Mouse (Mus musculus) left cerebral cortex, postnatal 10 days (tissue): ENCODE results near the gene Eef1akmt3. TPM values are rescaled to one million over a fixed set of nuclear protein-coding genes. Genes with fewer than 3 reads are reported as not detected.
A peak's percentile ranks its signal among the peaks of the same experiment; 100 is the strongest.
"Not testable (repeated sequence)": the region's sequence is repeated elsewhere in the genome, so short reads cannot be mapped to it uniquely, and the experiment has no call there.

Experiments
- DNase-seq, 2 experiments: peaks; one replicate each; pipeline ENCODE4 v3.0.0; 2021 to 2022; ENCODE audit warnings: low spot score in 2 of 2, mixed read lengths in 1 of 2; ENCODE audit errors: extremely low spot score in 1 of 2
- intact Hi-C: fragments of 180-260 bp; cut with DNase I; formaldehyde crosslinking; loops from one replicate; pipeline ENCODE4 v1.15.1; 2025
- total RNA-seq, 2 experiments: library from RNA; stranded (reverse); gene quantifications; 2 replicates each; pipeline ENCODE4 v1.2.3; 2021

Gene Eef1akmt3
- total RNA-seq, 2 experiments from 2014 or later, result 0.28 to 0.49 TPM

DNA sequence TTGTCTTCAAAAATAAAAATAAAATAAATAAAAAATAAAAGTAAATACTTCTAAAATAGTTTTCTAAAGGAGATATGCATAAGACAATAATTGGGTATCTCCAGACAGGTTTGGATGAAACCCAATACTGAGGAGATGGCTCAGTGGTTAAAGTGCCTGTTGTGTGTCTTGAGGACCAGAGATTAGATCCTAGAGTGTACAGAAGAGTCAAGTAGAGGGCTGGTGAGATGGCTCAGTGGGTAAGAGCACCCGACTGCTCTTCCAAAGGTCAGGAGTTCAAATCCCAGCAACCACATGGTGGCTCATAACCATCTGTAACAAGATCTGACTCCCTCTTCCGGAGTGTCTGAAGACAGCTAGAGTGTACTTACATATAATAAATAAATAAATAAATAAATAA lies 31.7 kb upstream of the Eef1akmt3 start:
- DNase-seq, intact Hi-C loops: not testable (repeated sequence)

- DNase-seq, intact Hi-C loops: not testable (repeated sequence)
Measured at GRCm38 (mm10) chr10:127072270-127072669, 31.0 kb upstream of the Eef1akmt3 start.

DNA sequence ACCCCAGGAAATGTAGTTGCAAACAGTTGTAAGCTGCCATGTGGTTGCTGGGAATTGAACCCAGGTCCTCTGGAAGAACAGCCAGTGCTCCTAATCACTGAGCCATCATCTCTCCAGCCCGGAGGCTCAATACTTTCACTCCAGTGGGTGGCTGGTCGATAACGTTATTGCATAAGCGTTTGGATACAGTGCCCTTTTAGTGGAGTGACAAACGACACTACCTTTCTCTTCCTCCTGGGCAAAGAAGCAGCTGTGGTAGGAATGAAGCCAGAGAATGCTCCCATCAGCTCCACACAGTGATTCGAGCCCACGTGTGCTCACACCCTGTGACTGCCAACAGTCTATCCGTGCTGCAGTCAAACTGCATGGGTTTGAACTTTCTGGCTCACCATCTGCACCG lies 29.9 kb upstream of the Eef1akmt3 start:
- intact Hi-C loops, result no loop called here
- DNase-seq, result no peak

GRCm38 (mm10) chr10:127070190-127071121 lies 29.1 kb upstream of the Eef1akmt3 start, which contains the start of gene Tspan31:
Gene Tspan31 (minus strand): TSS chr10:127070264.
- peak; percentile 92 to 96 for DNase-seq
- intact Hi-C loops, result no loop called here

DNA sequence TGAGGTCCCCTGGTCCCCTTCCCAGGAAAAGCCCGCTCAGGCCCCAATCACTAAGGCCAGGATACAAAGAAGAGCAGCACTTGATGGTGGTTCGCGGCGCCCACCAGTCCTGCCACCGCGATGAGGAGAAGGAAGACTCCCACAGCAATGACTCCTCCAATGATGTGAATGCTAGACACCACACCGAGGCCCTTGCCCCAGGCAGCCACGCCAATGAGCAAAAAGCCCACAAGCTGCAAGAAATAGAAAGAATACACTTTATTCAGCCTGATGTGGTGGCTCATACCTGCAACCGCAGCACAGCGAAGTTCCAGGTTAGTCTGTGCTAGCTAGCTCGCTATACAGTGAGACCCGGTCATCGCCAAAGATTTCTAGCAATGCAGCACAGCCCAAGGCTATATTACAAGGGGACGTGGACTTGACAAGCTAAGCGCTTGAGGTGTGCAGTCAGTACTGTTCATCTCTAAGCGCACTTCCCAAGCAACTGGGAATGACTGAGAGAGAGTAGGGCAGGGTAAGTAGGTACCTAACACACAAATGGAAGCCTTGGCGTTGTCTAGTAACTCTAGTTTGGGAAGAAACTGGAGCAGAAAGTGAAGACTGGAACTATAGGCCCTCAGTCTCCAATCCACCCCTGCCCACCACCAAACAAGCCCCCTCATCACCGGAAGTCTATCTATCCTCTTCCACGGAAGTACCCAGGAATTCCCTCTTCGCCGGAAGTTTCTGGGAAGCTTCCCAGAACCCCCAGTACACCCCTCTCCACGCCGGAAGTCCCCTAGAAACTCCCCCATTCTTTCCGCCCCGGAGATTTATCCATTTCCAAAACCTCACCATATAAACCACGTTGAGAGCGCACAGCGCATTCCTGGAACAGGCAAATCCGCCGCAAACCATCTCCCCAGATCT lies 28.2 kb upstream of the Eef1akmt3 start:
- no peak for DNase-seq
- intact Hi-C loops, result no loop called here

DNA sequence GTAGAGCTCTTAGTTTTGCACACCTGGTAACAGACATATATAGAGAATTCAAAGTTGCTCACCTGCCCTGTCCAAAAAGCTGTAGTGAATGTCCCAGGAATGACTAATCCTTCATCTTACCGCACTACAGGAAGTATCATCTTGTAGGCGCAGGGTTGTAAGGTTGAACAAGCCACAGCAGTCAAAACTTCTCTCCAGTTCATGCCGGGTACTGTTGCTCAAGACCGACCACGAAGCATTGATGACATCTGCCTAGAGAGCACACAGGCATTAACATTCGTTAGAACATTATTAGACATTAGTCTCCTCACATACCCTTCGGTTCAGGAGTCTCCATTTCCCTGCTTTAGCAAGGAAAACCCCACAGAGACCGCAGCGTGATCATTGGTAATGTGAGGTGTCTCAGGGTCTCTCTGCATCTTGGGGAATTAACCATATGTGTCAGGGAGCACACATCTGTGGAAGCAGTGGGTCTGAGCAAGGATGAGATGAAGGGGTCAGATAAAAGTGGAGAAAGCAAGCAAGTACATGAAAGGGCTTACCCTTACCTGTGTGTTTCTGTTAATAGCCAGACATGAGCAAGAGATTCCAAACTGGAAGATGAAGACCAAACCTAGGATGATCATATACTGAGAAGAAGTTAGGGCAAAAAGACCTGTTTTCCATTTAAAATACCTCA lies 27.2 kb upstream of the Eef1akmt3 start:
- no peak for DNase-seq

DNA sequence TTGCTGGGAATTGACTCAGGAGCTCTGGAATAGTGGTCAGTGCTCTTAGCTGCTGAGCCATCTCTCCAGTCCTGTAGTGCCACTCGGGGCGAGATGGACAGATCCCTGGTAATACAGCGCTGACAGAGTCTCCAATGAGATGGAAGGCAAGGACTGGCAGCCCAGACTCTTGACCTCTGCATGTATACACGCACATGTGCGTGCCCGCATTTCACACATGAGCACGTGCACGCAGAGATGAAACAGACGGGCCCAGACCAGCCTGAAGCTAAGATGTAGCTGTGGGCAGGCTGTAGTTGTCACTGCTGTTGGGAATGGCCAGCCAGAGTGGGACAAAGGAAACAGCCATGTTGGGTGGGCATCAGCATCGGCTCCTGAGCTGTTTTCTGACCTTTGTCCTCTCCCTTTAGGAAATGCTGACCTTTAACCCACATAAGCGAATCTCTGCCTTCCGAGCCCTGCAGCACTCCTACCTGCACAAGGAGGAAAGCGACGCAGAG lies 25.3 kb upstream of the Eef1akmt3 start:
- intact Hi-C loops, result no loop called here
- DNase-seq, result peak in 1 of 2 experiments; percentile 15

More for the DNA sequence above, 27.2 kb upstream of the Eef1akmt3 start:
- intact Hi-C loops, result no loop called here

- intact Hi-C loops, result no loop called here
- DNase-seq, result peak in 1 of 2 experiments; percentile 29
Measured at GRCm38 (mm10) chr10:127065981-127066380, 24.7 kb upstream of the Eef1akmt3 start.

DNA sequence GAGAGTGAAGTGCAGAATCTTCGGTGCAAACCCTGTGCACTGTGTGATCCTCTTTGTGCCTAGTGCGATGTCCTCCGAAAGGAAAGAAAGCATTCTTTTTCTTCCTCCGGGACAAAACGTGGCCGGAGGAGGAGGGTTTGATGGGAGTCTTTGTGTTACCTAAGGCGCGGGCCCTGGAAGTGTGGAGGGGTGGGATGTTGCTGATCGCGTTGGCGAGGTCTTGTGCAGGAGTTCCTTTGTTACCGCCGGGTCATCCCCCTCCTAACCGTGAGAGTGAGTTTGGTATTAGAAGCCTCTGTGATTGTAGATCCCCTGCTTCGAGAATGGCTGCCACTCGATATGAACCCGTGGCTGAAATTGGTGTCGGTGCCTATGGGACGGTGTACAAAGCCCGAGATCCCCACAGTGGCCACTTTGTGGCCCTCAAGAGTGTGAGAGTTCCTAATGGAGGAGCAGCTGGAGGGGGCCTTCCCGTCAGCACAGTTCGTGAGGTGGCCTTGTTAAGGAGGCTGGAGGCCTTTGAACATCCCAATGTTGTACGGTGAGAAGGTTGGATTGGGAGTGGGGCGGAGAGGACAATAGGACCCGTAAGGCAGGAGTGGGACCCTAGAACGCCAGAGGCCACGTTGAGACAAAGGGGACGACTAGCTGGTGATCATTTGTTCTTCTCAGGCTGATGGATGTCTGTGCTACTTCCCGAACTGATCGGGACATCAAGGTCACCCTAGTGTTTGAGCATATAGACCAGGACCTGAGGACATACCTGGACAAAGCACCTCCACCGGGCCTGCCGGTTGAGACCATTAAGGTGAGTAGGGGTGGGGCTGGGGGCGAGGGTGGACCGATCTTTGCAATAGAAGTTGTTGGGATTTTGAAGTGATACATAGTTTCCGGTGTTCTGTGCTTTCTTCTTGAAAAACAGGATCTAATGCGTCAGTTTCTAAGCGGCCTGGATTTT lies 22.9 kb upstream of the Eef1akmt3 start:
- DNase-seq, result peak in 1 of 2 experiments; percentile 47
- intact Hi-C loops, result no loop called here

- intact Hi-C loops, result no loop called here
- DNase-seq, result peak; percentile 98 to 99
Measured at GRCm38 (mm10) chr10:127063239-127063872, 22.0 kb upstream of the Eef1akmt3 start, which contains the start of gene Cdk4. Gene Cdk4 (plus strand): TSS chr10:127063534.

DNA sequence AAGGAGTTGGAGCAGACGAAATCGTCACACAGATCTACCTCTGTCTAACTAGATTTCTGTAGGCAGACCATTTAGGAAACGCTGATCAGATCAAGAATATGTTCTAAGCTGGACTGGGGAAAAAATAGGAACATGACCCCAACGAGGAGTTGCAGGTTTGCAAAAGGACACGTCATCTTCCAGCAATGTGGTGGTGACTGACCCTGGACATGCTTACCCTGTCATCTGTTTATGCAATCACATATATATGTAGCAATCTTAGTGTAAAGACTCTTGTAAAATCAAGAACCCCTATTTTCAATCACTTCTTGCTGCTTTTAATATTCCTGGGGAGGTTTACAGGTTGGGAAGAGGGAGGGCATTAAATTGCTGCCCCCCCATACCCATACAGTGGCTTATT lies 21.2 kb upstream of the Eef1akmt3 start:
- intact Hi-C loops, result no loop called here
- DNase-seq, result no peak

DNA sequence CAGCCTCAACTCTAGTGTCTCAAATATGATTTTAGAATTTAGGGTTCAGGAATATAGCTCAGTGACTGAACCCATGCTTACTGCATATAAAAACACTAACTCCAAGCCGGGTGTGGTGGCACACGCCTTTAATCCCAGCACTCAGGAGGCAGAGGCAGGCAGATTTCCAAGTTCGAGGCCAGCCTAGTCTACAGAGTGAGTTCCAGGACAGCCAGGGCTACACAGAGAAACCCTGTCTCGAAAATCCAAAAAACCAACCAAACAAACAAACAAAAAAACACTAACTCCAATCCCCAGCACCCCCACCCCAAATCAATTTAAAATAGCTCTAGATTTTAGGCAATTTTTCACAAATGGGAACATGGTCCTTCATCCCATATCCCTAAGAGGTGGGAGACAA lies 20.8 kb upstream of the Eef1akmt3 start:
- DNase-seq, intact Hi-C loops: not testable (repeated sequence)

DNA sequence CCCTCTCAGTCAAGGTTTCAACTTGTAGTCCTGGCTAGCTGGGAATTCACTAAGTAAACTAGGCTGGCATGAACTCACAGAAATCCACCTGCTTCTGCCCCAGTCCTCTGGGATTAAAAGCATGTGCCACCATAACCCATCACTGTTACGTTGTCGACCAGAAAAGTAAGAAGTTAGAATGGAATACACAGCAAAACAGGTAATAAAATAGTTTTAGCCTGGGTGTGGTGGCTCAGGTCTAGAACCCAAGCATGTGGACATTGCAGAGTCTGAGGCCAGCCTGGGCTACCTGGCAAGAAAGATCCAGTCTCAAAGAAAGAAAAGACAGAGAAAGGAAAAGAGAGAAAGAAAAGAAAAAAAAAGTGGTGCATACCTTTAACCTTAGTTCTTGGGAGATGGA lies 20.2 kb upstream of the Eef1akmt3 start:
- no peak for DNase-seq
- intact Hi-C loops, result no loop called here

DNA sequence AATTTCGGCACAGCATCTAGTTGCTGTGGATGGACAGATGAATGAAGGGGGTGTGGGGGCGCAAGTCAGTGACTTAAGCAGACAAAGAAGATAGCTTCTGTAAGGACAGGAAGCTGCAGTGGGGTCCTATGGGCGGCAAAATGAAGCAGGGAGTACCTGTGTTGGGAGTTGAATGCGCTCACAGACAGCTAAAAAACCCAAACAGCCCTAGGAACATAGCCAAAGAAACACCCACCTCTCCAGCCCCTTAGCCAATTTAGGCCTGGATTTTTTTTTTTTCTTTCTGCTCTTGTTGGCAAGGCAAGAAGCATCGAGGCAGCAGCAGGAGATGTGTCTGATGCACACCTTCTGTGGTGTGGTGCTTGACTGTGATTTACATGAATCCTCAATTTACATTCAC lies 19.8 kb upstream of the Eef1akmt3 start:
- DNase-seq, result peak in 1 of 2 experiments; percentile 18
- intact Hi-C loops, result no loop called here

GRCm38 (mm10) chr10:127059968-127060916 lies 18.9 kb upstream of the Eef1akmt3 start, which contains the start of gene March9:
Gene March9 (minus strand): TSS chr10:127060184.
- DNase-seq, result peak; percentile 71 to 86
- intact Hi-C loops, result no loop called here
